Mouse (Mus musculus): ENCODE measurements at regions not wholly inside any gene's neighbourhood (a gene's known extent, or its start where the extent isn't known, plus 50 kb on each side); places are given as distances from the start of the nearest gene placed in this dataset.

GRCm38 (mm10) chr11:56215706-56216105 lies 174.9 kb upstream of the Nmur2 start:
- Histone ChIP-seq H3K9me3 (replicated peaks; ENCODE audit: insufficient read depth, low read length) (no peaks in the 10 kb centered on the region), H3K79me2 (ENCODE audit: control insufficient read depth, insufficient read depth, low read length, poor library complexity) (no peaks in the 10 kb centered on the region), H3K9ac (ENCODE audit: control insufficient read depth, low read depth, low read length, poor library complexity, severe bottlenecking) (no peak overlapping the region), H3K27me3 (ENCODE audit: control insufficient read depth in 1 of 2, insufficient read depth in 2 of 2, low read length in 2 of 2) (no peaks in the 10 kb centered on the region), H3K27ac (ENCODE audit: control insufficient read depth, low read depth, low read length) (no peak overlapping the region), H3K4me3 (ENCODE audit: control insufficient read depth in 1 of 2, insufficient read depth in 1 of 2, low read depth in 2 of 2, low read length in 2 of 2) (no peak overlapping the region), H3K4me1 (ENCODE audit: control insufficient read depth in 1 of 2, insufficient read depth in 2 of 2, low read length in 2 of 2) (no peaks in the 10 kb centered on the region), H3K36me3 (ENCODE audit: control insufficient read depth in 1 of 2, insufficient read depth in 2 of 2, low read length in 2 of 2) (no peaks in the 10 kb centered on the region)
- TF ChIP-seq JUND (IDR thresholded peaks at IDR 0.05; ENCODE audit: low read depth, low read length) (no peak), RAD21 (IDR thresholded peaks at IDR 0.05; ENCODE audit: low read depth, low read length) (no peak), POLR2AphosphoS5 (IDR thresholded peaks at IDR 0.05; ENCODE audit: borderline replicate concordance, low read depth, low read length) (no peak), GATA1 (IDR thresholded peaks at IDR 0.05; ENCODE audit: low read depth, low read length) (no peak), GABPA (IDR thresholded peaks at IDR 0.05; ENCODE audit: low read depth, low read length) (no peak), TCF12 (IDR thresholded peaks at IDR 0.05; ENCODE audit: low read depth, low read length) (no peak), ZNF384 (IDR thresholded peaks at IDR 0.05; ENCODE audit: low read depth, low read length) (no peak), BHLHE40 (IDR thresholded peaks at IDR 0.05; ENCODE audit: borderline replicate concordance, low read depth, low read length) (no peak), MYC (IDR thresholded peaks at IDR 0.05; ENCODE audit: low read depth, low read length) (no peak), MXI1 (IDR thresholded peaks at IDR 0.05; ENCODE audit: low read depth, low read length) (no peak), TBP (IDR thresholded peaks at IDR 0.05; ENCODE audit: low read depth, low read length) (no peak), ZC3H11A (IDR thresholded peaks at IDR 0.05; ENCODE audit: low read depth, low read length) (no peak), SIN3A (IDR thresholded peaks at IDR 0.05; ENCODE audit: low read length) (no peak), NRF1 (IDR thresholded peaks at IDR 0.05; ENCODE audit: insufficient read depth, low read depth, low read length, poor library complexity, severe bottlenecking) (no peak), TAL1 (IDR thresholded peaks at IDR 0.05; ENCODE audit: low read length) (no peak), HCFC1 (IDR thresholded peaks at IDR 0.05; ENCODE audit: low read depth, low read length) (no peak), ETS1 (IDR thresholded peaks at IDR 0.05; ENCODE audit: low read depth, low read length) (no peak)
- DNase-seq (ENCODE audit: low read depth, low spot score), result no peak

- no peak for DNase-seq (ENCODE audit: low read depth, low spot score)
- no peaks in the 10 kb centered on the region for H3K36me3 ChIP-seq (ENCODE audit: control insufficient read depth in 1 of 2, insufficient read depth in 2 of 2, low read length in 2 of 2)
- no peak overlapping the region for H3K9ac ChIP-seq (ENCODE audit: control insufficient read depth, low read depth, low read length, poor library complexity, severe bottlenecking)
- TF ChIP-seq TAL1 (IDR thresholded peaks at IDR 0.05; ENCODE audit: low read length) (no peak), UBTF (IDR thresholded peaks at IDR 0.05; ENCODE audit: borderline replicate concordance, insufficient read depth, low read depth, low read length) (no peak), TBP (IDR thresholded peaks at IDR 0.05; ENCODE audit: low read depth, low read length) (no peak), CTCF (IDR thresholded peaks at IDR 0.05 in 2 of 3, conservative IDR thresholded peaks at IDR 0.05 in 1 of 3; ENCODE audit: control insufficient read depth in 1 of 3, insufficient read depth in 1 of 3, low read depth in 2 of 3, low read length in 3 of 3, poor library complexity in 1 of 3, severe bottlenecking in 1 of 3) (no peak), ZC3H11A (IDR thresholded peaks at IDR 0.05; ENCODE audit: low read depth, low read length) (no peak), GATA1 (IDR thresholded peaks at IDR 0.05; ENCODE audit: low read depth, low read length) (no peak), MEF2A (IDR thresholded peaks at IDR 0.05; ENCODE audit: extremely low read depth, insufficient replicate concordance, low read depth, low read length, poor library complexity, severe bottlenecking) (no peak), MAZ (IDR thresholded peaks at IDR 0.05; ENCODE audit: low read depth, low read length) (no peak)
- no peaks in the 10 kb centered on the region for H3K4me1 ChIP-seq (ENCODE audit: control insufficient read depth in 1 of 2, insufficient read depth in 2 of 2, low read length in 2 of 2)
- no peak overlapping the region for H3K4me3 ChIP-seq (ENCODE audit: control insufficient read depth in 1 of 2, insufficient read depth in 1 of 2, low read depth in 2 of 2, low read length in 2 of 2)
- no peak overlapping the region for H3K27ac ChIP-seq (ENCODE audit: control insufficient read depth, low read depth, low read length)
- no peaks in the 10 kb centered on the region for H3K27me3 ChIP-seq (ENCODE audit: control insufficient read depth in 1 of 2, insufficient read depth in 2 of 2, low read length in 2 of 2)
- no peaks in the 10 kb centered on the region for H3K9me3 ChIP-seq (replicated peaks; ENCODE audit: insufficient read depth, low read length)
- no peaks in the 10 kb centered on the region for H3K79me2 ChIP-seq (ENCODE audit: control insufficient read depth, insufficient read depth, low read length, poor library complexity)
Observed at GRCm38 (mm10) chr11:56201844-56202243, 161.0 kb upstream of the Nmur2 start.
